Mouse (Mus musculus) lung, postnatal 0 days (tissue): ENCODE data around the gene Tpo. TPM values are rescaled to one million over a fixed set of nuclear protein-coding genes. Genes with fewer than 3 reads are reported as not detected.

Experiments used
- ATAC-seq: fragments of 200-750 bp; cut with Nextera tagmentation; 2 replicates; pipeline ENCODE4 v1.8.0; 2017; ENCODE audit warnings: moderate library complexity
- DNase-seq: peaks from one replicate; pipeline ENCODE4 v3.0.0-alpha.2; 2016; ENCODE audit warnings: low spot score
- H3K27ac ChIP-seq: fragments of 300-500 bp; sonication (generic); 2 replicates; pipeline ENCODE4 v1.5.1; 2014; ENCODE audit warnings: antibody characterized with exemption, mild to moderate bottlenecking, low read length, mixed read lengths
- H3K27me3 ChIP-seq: fragments of 300-500 bp; sonication (generic); replicated peaks from 2 replicates; pipeline ENCODE4 v1.6.1; 2014; ENCODE audit warnings: low read length, mixed read lengths; ENCODE audit not compliant: insufficient read depth
- H3K36me3 ChIP-seq: fragments of 300-500 bp; sonication (generic); 2 replicates; pipeline ENCODE4 v1.6.1; 2014; ENCODE audit warnings: low read length, mixed read lengths; ENCODE audit not compliant: insufficient read depth
- H3K4me1 ChIP-seq: fragments of 300-500 bp; sonication (generic); 2 replicates; pipeline ENCODE4 v1.6.1; 2014; ENCODE audit warnings: antibody characterized with exemption, low read depth, low read length, mixed read lengths; ENCODE audit not compliant: insufficient read depth
- H3K4me2 ChIP-seq: fragments of 300-500 bp; sonication (generic); replicated peaks from 2 replicates; pipeline ENCODE4 v1.6.1; 2014; ENCODE audit warnings: low read depth, mild to moderate bottlenecking, low read length, moderate library complexity, mixed read lengths
- H3K4me3 ChIP-seq: fragments of 300-500 bp; sonication (generic); 2 replicates; pipeline ENCODE4 v1.5.1; 2014; ENCODE audit warnings: low read depth, low read length
- H3K9ac ChIP-seq: fragments of 300-500 bp; sonication (generic); replicated peaks from 2 replicates; pipeline ENCODE4 v1.6.1; 2014; ENCODE audit warnings: low read depth, mild to moderate bottlenecking
- H3K9me3 ChIP-seq: fragments of 300-500 bp; sonication (generic); 2 replicates; pipeline ENCODE4 v1.6.1; 2016; ENCODE audit warnings: low read length, mixed read lengths
- CTCF ChIP-seq: IDR thresholded peaks from 2 replicates; pipeline ENCODE4 v1.5.1; 2016; ENCODE audit warnings: antibody characterized with exemption, mild to moderate bottlenecking
- EP300 ChIP-seq: IDR thresholded peaks from 2 replicates; pipeline ENCODE4 v1.6.1; 2016; ENCODE audit warnings: antibody characterized with exemption, mild to moderate bottlenecking, control low read depth
- WGBS: fragments of 180-500 bp; shearing (Covaris S2); extraction: QIAGEN DNeasy Blood & Tissue Kit; methylation state at CpG from one replicate; pipeline ENCODE4 v1.1.7; 2014; 5-methylcytosine and 5-hydroxymethylcytosine counted together
- polyA plus RNA-seq: library from polyadenylated mRNA; unstranded; fragments of >200 nt; fragmentation: Nextera tagmentation; extraction: Ambion mirVana; gene quantifications from 2 replicates; pipeline ENCODE4 v1.2.1, GENCODE M21; 2015

Gene Tpo
- polyA plus RNA-seq, 1 experiment from 2014 or later: not detected

- Histone ChIP-seq H3K27me3 (no peaks in the 10 kb centered on the region), H3K4me1 (no peaks in the 10 kb centered on the region), H3K9me3 (no peaks in the 10 kb centered on the region), H3K4me2 (no peak overlapping the region), H3K4me3 (no peak overlapping the region), H3K27ac (no peak overlapping the region), H3K36me3 (no peaks in the 10 kb centered on the region), H3K9ac (no peak overlapping the region)
- DNase-seq (no peak), ATAC-seq (no peak)
- 36% methylated on average over 3 of the region's 3 CpGs for WGBS
- TF ChIP-seq EP300: no peak
- no peak for TF ChIP-seq CTCF
Observed at GRCm38 (mm10) chr12:30083971-30084370, 48.5 kb downstream of the Tpo start.

- no peak overlapping the region for H3K27ac ChIP-seq
- H3K4me1 ChIP-seq: no peaks in the 10 kb centered on the region
- no peak for ATAC-seq
- no peaks in the 10 kb centered on the region for H3K27me3 ChIP-seq
- H3K9me3 ChIP-seq: no peaks in the 10 kb centered on the region
- no peak for TF ChIP-seq CTCF
- TF ChIP-seq EP300: no peak
- H3K4me3 ChIP-seq: no peak overlapping the region
- no peak overlapping the region for H3K9ac ChIP-seq
- H3K4me2 ChIP-seq: no peak overlapping the region
- 88% methylated on average over 11 of the region's 11 CpGs for WGBS
- DNase-seq: no peak
- no peaks in the 10 kb centered on the region for H3K36me3 ChIP-seq
Observed at GRCm38 (mm10) chr12:30077056-30077455, 55.4 kb downstream of the Tpo start.

- DNase-seq (no peak), ATAC-seq (no peak)
- Histone ChIP-seq H3K4me2 (no peak overlapping the region), H3K9ac (no peak overlapping the region), H3K27ac (no peak overlapping the region), H3K9me3 (no peaks in the 10 kb centered on the region), H3K4me1 (no peaks in the 10 kb centered on the region), H3K4me3 (no peak overlapping the region), H3K27me3 (no peaks in the 10 kb centered on the region), H3K36me3 (no peaks in the 10 kb centered on the region)
- TF ChIP-seq EP300 (no peak), CTCF (no peak)
- 31% methylated on average over 2 of the region's 2 CpGs for WGBS
Observed at GRCm38 (mm10) chr12:30076316-30076715, 56.1 kb downstream of the Tpo start.

DNA sequence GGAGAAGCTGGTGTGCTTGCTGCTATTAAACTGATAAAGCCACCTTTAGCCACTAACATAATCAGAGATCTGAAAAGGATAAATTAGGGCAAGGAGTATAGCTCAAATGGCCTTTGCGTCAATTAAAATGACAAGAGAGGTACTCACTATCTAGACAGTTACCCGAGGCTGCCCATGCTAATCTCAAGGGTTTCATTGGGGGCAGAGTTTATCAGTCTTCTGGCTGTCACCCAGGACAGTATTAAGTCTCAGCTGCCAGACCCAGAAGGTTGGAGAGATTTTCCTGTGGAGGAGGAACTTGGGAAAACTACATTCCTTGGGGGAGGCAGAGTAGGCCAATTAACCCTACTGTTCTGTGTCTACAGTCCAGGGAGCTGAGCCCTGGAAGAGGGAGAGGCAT lies 63.1 kb downstream of the Tpo start:
- WGBS: 26% methylated on average over 2 of the region's 2 CpGs
- H3K4me1 ChIP-seq: no peaks in the 10 kb centered on the region
- H3K4me2 ChIP-seq: no peak overlapping the region
- H3K4me3 ChIP-seq: no peak overlapping the region
- ATAC-seq: no peak
- no peaks in the 10 kb centered on the region for H3K36me3 ChIP-seq
- no peaks in the 10 kb centered on the region for H3K9me3 ChIP-seq
- no peak for DNase-seq
- no peak overlapping the region for H3K9ac ChIP-seq
- H3K27me3 ChIP-seq: no peaks in the 10 kb centered on the region
- TF ChIP-seq CTCF: no peak
- H3K27ac ChIP-seq: no peak overlapping the region

GRCm38 (mm10) chr12:30067806-30068205 lies 64.6 kb downstream of the Tpo start:
- DNase-seq (no peak), ATAC-seq (no peak)
- no peak for TF ChIP-seq EP300
- H3K27me3 ChIP-seq: no peaks in the 10 kb centered on the region
- no peak overlapping the region for H3K4me2 ChIP-seq
- no peak overlapping the region for H3K4me3 ChIP-seq
- no peaks in the 10 kb centered on the region for H3K4me1 ChIP-seq
- 79% methylated on average over 2 of the region's 2 CpGs for WGBS
- H3K9ac ChIP-seq: no peak overlapping the region
- H3K36me3 ChIP-seq: no peaks in the 10 kb centered on the region
- no peaks in the 10 kb centered on the region for H3K9me3 ChIP-seq
- no peak overlapping the region for H3K27ac ChIP-seq

- no peaks in the 10 kb centered on the region for H3K4me1 ChIP-seq
- H3K27me3 ChIP-seq: no peaks in the 10 kb centered on the region
- H3K9ac ChIP-seq: no peak overlapping the region
- no peak overlapping the region for H3K4me3 ChIP-seq
- ATAC-seq: no peak
- no peaks in the 10 kb centered on the region for H3K9me3 ChIP-seq
- H3K4me2 ChIP-seq: no peak overlapping the region
- H3K27ac ChIP-seq: no peak overlapping the region
- no peak for TF ChIP-seq EP300
- TF ChIP-seq CTCF: no peak
- DNase-seq: no peak
- 31% methylated on average over 6 of the region's 6 CpGs for WGBS
- H3K36me3 ChIP-seq: no peaks in the 10 kb centered on the region
Observed at GRCm38 (mm10) chr12:30062118-30062505, 70.3 kb downstream of the Tpo start.

GRCm38 (mm10) chr12:30061503-30062117 lies 70.8 kb downstream of the Tpo start:
- WGBS: 15% methylated on average over 1 of the region's 1 CpGs
- DNase-seq: no peak
- no peaks in the 10 kb centered on the region for H3K27me3 ChIP-seq
- no peaks in the 10 kb centered on the region for H3K4me1 ChIP-seq
- H3K4me3 ChIP-seq: no peak overlapping the region
- H3K9me3 ChIP-seq: no peaks in the 10 kb centered on the region
- H3K36me3 ChIP-seq: no peaks in the 10 kb centered on the region
- no peak overlapping the region for H3K4me2 ChIP-seq
- TF ChIP-seq CTCF: no peak
- no peak for TF ChIP-seq EP300
- ATAC-seq: no peak
- H3K9ac ChIP-seq: no peak overlapping the region
- H3K27ac ChIP-seq: no peak overlapping the region
